Mouse (Mus musculus) kidney, postnatal 25 days (tissue): ENCODE data around the gene Noto.
A peak's percentile ranks its signal among the peaks of the same experiment; 100 is the strongest.
"Not testable (repeated sequence)": the region's sequence is repeated elsewhere in the genome, so short reads cannot be mapped to it uniquely, and the experiment has no call there.

Experiments used
- DNase-seq, 2 experiments: peaks; one replicate each; pipeline ENCODE4 v3.0.0; 2021; ENCODE audit warnings: mixed read lengths in 2 of 2

Noto gene

GRCm38 (mm10) chr6:85431842-85432431 lies 8.3 kb downstream of the Noto start, which contains the start of gene Smyd5:
Smyd5 (plus strand) TSS chr6:85431989.
- peak; percentile 92 to 94 for DNase-seq

GRCm38 (mm10) chr6:85433865-85434264 lies 10.2 kb downstream of the Noto start:
- DNase-seq = no peak

GRCm38 (mm10) chr6:85436204-85436603 lies 12.5 kb downstream of the Noto start:
- DNase-seq = no peak

- DNase-seq = no peak
These were observed 12.9 kb downstream of the Noto start for GRCm38 (mm10) chr6:85436631-85437030.

- DNase-seq = no peak
These were observed 17.5 kb downstream of the Noto start for GRCm38 (mm10) chr6:85441142-85441541.

- no peak for DNase-seq
These were observed 20.0 kb downstream of the Noto start for GRCm38 (mm10) chr6:85443488-85444233.

GRCm38 (mm10) chr6:85444266-85444965 lies 20.7 kb downstream of the Noto start:
- DNase-seq = no peak

GRCm38 (mm10) chr6:85445286-85445685 lies 21.6 kb downstream of the Noto start:
- DNase-seq = no peak

GRCm38 (mm10) chr6:85447351-85447750 lies 23.7 kb downstream of the Noto start:
- no peak for DNase-seq

- not testable (repeated sequence) for DNase-seq
These were observed 26.5 kb downstream of the Noto start for GRCm38 (mm10) chr6:85450140-85450539.

- DNase-seq = peak; percentile 100
These were observed 27.3 kb downstream of the Noto start, which contains the start of gene Cct7 for GRCm38 (mm10) chr6:85450697-85451663. Cct7 (plus strand) TSS chr6:85451514.

- DNase-seq = peak; percentile 98 to 99
These were observed 28.2 kb downstream of the Noto start, which contains the start of gene Pradc1 for GRCm38 (mm10) chr6:85451664-85452410. Pradc1 (minus strand) TSS chr6:85451970.

- no peak for DNase-seq
These were observed 28.7 kb downstream of the Noto start for GRCm38 (mm10) chr6:85452411-85452665.

GRCm38 (mm10) chr6:85452816-85453215 lies 29.1 kb downstream of the Noto start:
- DNase-seq = no peak

- no peak for DNase-seq
These were observed 35.9 kb downstream of the Noto start for GRCm38 (mm10) chr6:85459621-85460020.

GRCm38 (mm10) chr6:85465381-85465780 lies 41.7 kb downstream of the Noto start:
- no peak for DNase-seq

- no peak for DNase-seq
These were observed 46.2 kb downstream of the Noto start for GRCm38 (mm10) chr6:85469660-85470430.

- no peak for DNase-seq
These were observed 48.3 kb downstream of the Noto start for GRCm38 (mm10) chr6:85471962-85472361.

GRCm38 (mm10) chr6:85472542-85472941 lies 48.9 kb downstream of the Noto start:
- no peak for DNase-seq

GRCm38 (mm10) chr6:85475581-85475980 lies 51.9 kb downstream of the Noto start:
- DNase-seq = no peak

- peak in 1 of 2 experiments; percentile 10 for DNase-seq
These were observed 53.8 kb downstream of the Noto start for GRCm38 (mm10) chr6:85477366-85477917.
